Mouse (Mus musculus): ENCODE measurements around the gene Wdr89.
"Not testable (repeated sequence)": the region's sequence is repeated elsewhere in the genome, so short reads cannot be mapped to it uniquely, and the experiment has no call there.

Gene Wdr89

GRCm38 (mm10) chr12:75701173-75702083 lies 32.1 kb upstream of the Wdr89 start:
- Histone ChIP-seq H3K4me3 (replicated peaks; ENCODE audit: low read length) (peak overlapping the region; percentile 32), H3K9me3 (ENCODE audit: low read length) (peaks cover 8% of the 10 kb centered on the region), H3K36me3 (ENCODE audit: insufficient read depth, low read length) (no peaks in the 10 kb centered on the region), H3K27me3 (ENCODE audit: insufficient read depth, low read length) (0 out of 2 replicates have a peak, but pooled peaks cover 2% of the 10 kb centered on the region), H3K4me1 (replicated peaks; ENCODE audit: low read depth, low read length) (peaks cover 24% of the 10 kb centered on the region)
- TF ChIP-seq POU5F1 (IDR thresholded peaks at IDR 0.05; ENCODE audit: borderline replicate concordance, low read length) (no peak), CTCF (conservative IDR thresholded peaks at IDR 0.05; ENCODE audit: low read length) (no peak), NANOG (IDR thresholded peaks at IDR 0.05; ENCODE audit: borderline replicate concordance, low read length) (no peak)

DNA sequence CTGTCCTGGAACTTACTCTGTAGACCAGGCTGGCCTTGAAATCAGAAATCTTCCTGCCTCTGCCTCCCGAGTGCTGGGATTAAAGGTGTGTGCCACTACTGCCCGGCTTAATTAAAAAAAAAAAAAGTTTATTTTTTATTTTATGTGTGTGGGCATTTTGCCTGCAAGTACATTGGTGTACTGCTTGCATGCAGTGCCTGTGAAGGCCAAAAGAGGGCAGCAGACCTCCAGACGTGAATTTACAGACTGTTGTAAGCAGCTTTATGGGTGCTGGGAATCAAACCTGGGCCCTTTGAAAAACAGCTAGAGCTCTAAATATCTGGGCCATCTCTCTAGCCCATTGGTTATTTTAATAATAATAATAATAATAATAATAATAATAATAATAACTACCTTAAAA lies 29.4 kb upstream of the Wdr89 start:
- Histone ChIP-seq H3K27me3 (ENCODE audit: insufficient read depth, low read length) (0 out of 2 replicates have a peak, but pooled peaks cover 2% of the 10 kb centered on the region), H3K36me3 (ENCODE audit: insufficient read depth, low read length) (no peaks in the 10 kb centered on the region), H3K4me1 (replicated peaks; ENCODE audit: low read depth, low read length) (peaks cover 24% of the 10 kb centered on the region), H3K9me3 (ENCODE audit: low read length) (peaks cover 8% of the 10 kb centered on the region), H3K4me3 (replicated peaks; ENCODE audit: low read length) (no peak overlapping the region)
- TF ChIP-seq NANOG (IDR thresholded peaks at IDR 0.05; ENCODE audit: borderline replicate concordance, low read length) (no peak), POU5F1 (IDR thresholded peaks at IDR 0.05; ENCODE audit: borderline replicate concordance, low read length) (no peak), CTCF (conservative IDR thresholded peaks at IDR 0.05; ENCODE audit: low read length) (peak; percentile 71)

- H3K4me3 ChIP-seq (replicated peaks; ENCODE audit: low read length); H3K27me3 ChIP-seq (ENCODE audit: insufficient read depth, low read length); H3K36me3 ChIP-seq (ENCODE audit: insufficient read depth, low read length): not testable (repeated sequence)
- H3K9me3 ChIP-seq (ENCODE audit: low read length): peaks cover 14% of the 10 kb centered on the region
- peaks cover 10% of the 10 kb centered on the region for H3K4me1 ChIP-seq (replicated peaks; ENCODE audit: low read depth, low read length)
Observed at GRCm38 (mm10) chr12:75695845-75696244, 26.5 kb upstream of the Wdr89 start.

DNA sequence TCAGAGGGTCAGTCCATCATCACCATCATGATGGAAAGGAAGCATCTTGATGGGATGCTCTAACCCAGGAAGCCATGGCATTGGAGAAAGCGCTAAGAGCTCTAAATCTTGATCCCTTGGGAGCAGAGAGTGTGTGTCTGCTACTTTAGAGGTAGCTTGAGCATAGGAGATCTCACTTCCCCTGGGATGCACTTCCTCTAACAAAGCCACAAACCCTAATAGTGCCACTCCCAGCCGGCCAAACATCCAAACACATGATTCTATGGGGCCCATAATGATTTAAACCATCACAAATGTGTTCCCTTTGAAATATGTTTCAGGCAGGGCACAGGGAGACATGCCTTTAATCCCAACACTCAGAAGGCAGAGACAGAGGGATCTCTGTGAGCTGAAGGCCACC lies 19.7 kb upstream of the Wdr89 start:
- TF ChIP-seq CTCF (conservative IDR thresholded peaks at IDR 0.05; ENCODE audit: low read length): no peak
- TF ChIP-seq NANOG (IDR thresholded peaks at IDR 0.05; ENCODE audit: borderline replicate concordance, low read length): no peak
- no peak for TF ChIP-seq POU5F1 (IDR thresholded peaks at IDR 0.05; ENCODE audit: borderline replicate concordance, low read length)
- H3K4me1 ChIP-seq (replicated peaks; ENCODE audit: low read depth, low read length): no peaks in the 10 kb centered on the region
- H3K27me3 ChIP-seq (ENCODE audit: insufficient read depth, low read length): no peaks in the 10 kb centered on the region
- H3K9me3 ChIP-seq (ENCODE audit: low read length): peaks cover 6% of the 10 kb centered on the region; the same call in 1 of the 2 replicates
- no peak overlapping the region for H3K4me3 ChIP-seq (replicated peaks; ENCODE audit: low read length)
- H3K36me3 ChIP-seq (ENCODE audit: insufficient read depth, low read length): no peaks in the 10 kb centered on the region

- no peaks in the 10 kb centered on the region for H3K4me1 ChIP-seq (replicated peaks; ENCODE audit: low read depth, low read length)
- no peaks in the 10 kb centered on the region for H3K27me3 ChIP-seq (ENCODE audit: insufficient read depth, low read length)
- no peak for TF ChIP-seq NANOG (IDR thresholded peaks at IDR 0.05; ENCODE audit: borderline replicate concordance, low read length)
- TF ChIP-seq CTCF (conservative IDR thresholded peaks at IDR 0.05; ENCODE audit: low read length): no peak
- TF ChIP-seq POU5F1 (IDR thresholded peaks at IDR 0.05; ENCODE audit: borderline replicate concordance, low read length): no peak
- H3K9me3 ChIP-seq (ENCODE audit: low read length): peaks cover 5% of the 10 kb centered on the region
- no peaks in the 10 kb centered on the region for H3K36me3 ChIP-seq (ENCODE audit: insufficient read depth, low read length)
- no peak overlapping the region for H3K4me3 ChIP-seq (replicated peaks; ENCODE audit: low read length)
Observed at GRCm38 (mm10) chr12:75687314-75687713, 18.0 kb upstream of the Wdr89 start.

- H3K36me3 ChIP-seq (ENCODE audit: insufficient read depth, low read length); H3K4me1 ChIP-seq (replicated peaks; ENCODE audit: low read depth, low read length); H3K9me3 ChIP-seq (ENCODE audit: low read length); H3K4me3 ChIP-seq (replicated peaks; ENCODE audit: low read length); H3K27me3 ChIP-seq (ENCODE audit: insufficient read depth, low read length): not testable (repeated sequence)
Observed at GRCm38 (mm10) chr12:75684026-75684425, 14.7 kb upstream of the Wdr89 start.

DNA sequence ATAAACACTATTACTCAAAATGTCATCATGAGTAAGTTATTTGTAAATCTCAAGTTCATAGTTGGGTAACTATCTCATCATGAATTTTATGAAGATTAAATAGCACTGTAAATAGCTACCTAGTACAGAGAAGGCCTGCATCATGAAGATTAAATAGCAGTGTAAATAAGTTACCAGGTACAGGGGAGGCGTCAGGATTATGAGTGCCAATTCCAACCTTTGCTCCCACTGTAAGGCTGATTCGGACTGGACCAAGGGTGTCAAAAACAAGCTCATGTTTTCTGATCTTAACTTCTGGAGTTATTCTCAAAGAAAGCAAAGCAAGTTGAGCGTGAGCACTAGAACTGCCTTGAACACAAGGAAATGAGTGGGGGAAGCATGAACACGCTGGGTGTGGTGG lies 14.3 kb upstream of the Wdr89 start:
- TF ChIP-seq POU5F1 (IDR thresholded peaks at IDR 0.05; ENCODE audit: borderline replicate concordance, low read length) (no peak), NANOG (IDR thresholded peaks at IDR 0.05; ENCODE audit: borderline replicate concordance, low read length) (no peak), CTCF (conservative IDR thresholded peaks at IDR 0.05; ENCODE audit: low read length) (no peak)
- 0 out of 2 replicates have a peak, but pooled peaks cover 2% of the 10 kb centered on the region for H3K4me1 ChIP-seq (replicated peaks; ENCODE audit: low read depth, low read length)
- H3K4me3 ChIP-seq (replicated peaks; ENCODE audit: low read length): no peak overlapping the region
- H3K36me3 ChIP-seq (ENCODE audit: insufficient read depth, low read length): no peaks in the 10 kb centered on the region
- no peaks in the 10 kb centered on the region for H3K27me3 ChIP-seq (ENCODE audit: insufficient read depth, low read length)
- H3K9me3 ChIP-seq (ENCODE audit: low read length): peaks cover 5% of the 10 kb centered on the region

DNA sequence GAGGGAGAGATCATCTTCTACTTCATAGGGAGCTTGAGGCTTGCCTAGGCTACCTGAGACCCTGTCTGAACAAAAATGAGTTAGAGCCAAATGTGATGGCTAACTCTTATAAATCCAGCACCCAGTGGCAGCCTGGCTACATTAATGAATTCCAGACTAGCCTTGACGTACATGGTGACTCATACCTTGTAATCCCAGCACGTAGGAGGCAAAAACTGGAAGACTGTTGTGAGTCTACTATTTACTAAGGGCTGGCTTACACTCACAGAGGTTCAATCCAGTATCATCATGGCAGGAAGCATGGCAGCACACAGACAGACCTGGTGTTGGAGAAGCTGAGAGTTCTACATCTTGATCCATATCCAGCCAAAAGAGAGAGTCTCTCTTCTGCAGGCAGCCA lies 13.5 kb upstream of the Wdr89 start:
- H3K9me3 ChIP-seq (ENCODE audit: low read length): peaks cover 5% of the 10 kb centered on the region
- H3K4me1 ChIP-seq (replicated peaks; ENCODE audit: low read depth, low read length): 0 out of 2 replicates have a peak, but pooled peaks cover 2% of the 10 kb centered on the region
- H3K36me3 ChIP-seq (ENCODE audit: insufficient read depth, low read length): no peaks in the 10 kb centered on the region
- no peak for TF ChIP-seq POU5F1 (IDR thresholded peaks at IDR 0.05; ENCODE audit: borderline replicate concordance, low read length)
- TF ChIP-seq NANOG (IDR thresholded peaks at IDR 0.05; ENCODE audit: borderline replicate concordance, low read length): no peak
- no peak for TF ChIP-seq CTCF (conservative IDR thresholded peaks at IDR 0.05; ENCODE audit: low read length)
- no peak overlapping the region for H3K4me3 ChIP-seq (replicated peaks; ENCODE audit: low read length)
- no peaks in the 10 kb centered on the region for H3K27me3 ChIP-seq (ENCODE audit: insufficient read depth, low read length)

GRCm38 (mm10) chr12:75681101-75681500 lies 11.8 kb upstream of the Wdr89 start:
- Histone ChIP-seq H3K36me3 (ENCODE audit: insufficient read depth, low read length) (no peaks in the 10 kb centered on the region), H3K4me1 (replicated peaks; ENCODE audit: low read depth, low read length) (peaks cover 5% of the 10 kb centered on the region; the same call in 1 of the 2 replicates), H3K4me3 (replicated peaks; ENCODE audit: low read length) (no peak overlapping the region), H3K27me3 (ENCODE audit: insufficient read depth, low read length) (no peaks in the 10 kb centered on the region), H3K9me3 (ENCODE audit: low read length) (peaks cover 5% of the 10 kb centered on the region)
- no peak for TF ChIP-seq POU5F1 (IDR thresholded peaks at IDR 0.05; ENCODE audit: borderline replicate concordance, low read length)
- TF ChIP-seq CTCF (conservative IDR thresholded peaks at IDR 0.05; ENCODE audit: low read length): no peak
- no peak for TF ChIP-seq NANOG (IDR thresholded peaks at IDR 0.05; ENCODE audit: borderline replicate concordance, low read length)

Data from E14TG2a.4 (cell line).